Mouse (Mus musculus): ENCODE results near the gene En1.

GRCm38 (mm10) chr1:120643380-120643779 lies 41.2 kb downstream of the En1 start:
- TF ChIP-seq CTCF (IDR thresholded peaks at IDR 0.05; ENCODE audit: low read depth) (no peak), EP300 (IDR thresholded peaks at IDR 0.05; ENCODE audit: low read depth) (no peak)

All from liver, embryonic 14.5 days (tissue).